Mouse (Mus musculus): ENCODE measurements around the gene Tmem129. TPM values are rescaled to one million over a fixed set of nuclear protein-coding genes. Genes with fewer than 3 reads are reported as not detected.
A peak's percentile ranks its signal among the peaks of the same experiment; 100 is the strongest.

Gene Tmem129
- polyA plus RNA-seq, 1 experiment from 2014 or later, result 29.5 TPM

GRCm38 (mm10) chr5:33656739-33657138 lies 1.5 kb downstream of the Tmem129 start:
- peak overlapping the region; percentile 82 for H3K4me2 ChIP-seq
- 21% methylated on average over 1 of the region's 1 CpGs for WGBS
- peak overlapping the region; percentile 75 for H3K9ac ChIP-seq
- no peaks in the 10 kb centered on the region for H3K27me3 ChIP-seq
- H3K9me3 ChIP-seq (replicated peaks), result no peaks in the 10 kb centered on the region
- H3K27ac ChIP-seq, result peak overlapping the region; percentile 97
- H3K4me1 ChIP-seq (replicated peaks), result peaks cover 38% of the 10 kb centered on the region
- H3K36me3 ChIP-seq, result peaks cover 38% of the 10 kb centered on the region
- peak overlapping the region; percentile 85 for H3K4me3 ChIP-seq
- no peak for ATAC-seq (replicated peaks; ENCODE audit: insufficient number of reproducible peaks, insufficient read depth, low FRiP score, low read depth)

DNA sequence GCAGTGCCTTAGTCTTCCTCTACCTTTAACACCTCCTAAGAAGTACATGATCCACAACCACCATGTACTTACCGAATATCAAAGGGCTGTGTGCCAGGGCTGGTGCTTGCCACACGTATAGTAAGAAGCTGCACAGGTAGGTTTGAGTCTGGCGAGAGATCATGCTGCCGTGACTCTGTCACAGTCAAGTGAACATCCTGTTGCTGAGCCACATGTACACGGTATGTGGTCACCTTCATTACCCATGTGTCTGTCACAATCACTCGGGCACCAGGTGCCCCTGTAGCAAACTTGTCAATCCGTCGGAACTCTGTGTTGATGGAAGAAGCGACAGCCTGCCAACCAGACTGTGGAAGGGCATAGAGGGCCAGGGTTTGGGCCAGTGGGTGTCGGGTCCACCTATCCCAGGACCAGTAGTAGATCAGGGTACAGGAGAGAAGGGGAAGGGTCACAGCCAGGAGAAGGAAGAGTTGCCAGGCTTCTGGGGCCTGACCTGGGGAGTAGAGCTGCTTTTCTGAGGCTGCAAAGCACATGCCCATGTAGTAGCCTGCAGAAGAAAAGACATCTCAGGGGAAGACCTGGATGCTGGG lies 2.9 kb downstream of the Tmem129 start:
- Histone ChIP-seq H3K4me3 (no peak overlapping the region), H3K4me1 (replicated peaks) (peaks cover 47% of the 10 kb centered on the region), H3K27me3 (no peaks in the 10 kb centered on the region), H3K9me3 (replicated peaks) (no peaks in the 10 kb centered on the region), H3K36me3 (peaks cover 25% of the 10 kb centered on the region), H3K27ac (no peak overlapping the region), H3K9ac (0 out of 2 replicates have a peak overlapping the region, but pooled peaks have one; percentile 5), H3K4me2 (no peak overlapping the region)
- WGBS, result 90% methylated on average over 10 of the region's 10 CpGs
- no peak for ATAC-seq (replicated peaks; ENCODE audit: insufficient number of reproducible peaks, insufficient read depth, low FRiP score, low read depth)

- H3K27me3 ChIP-seq, result no peaks in the 10 kb centered on the region
Measured at GRCm38 (mm10) chr5:33654424-33654823, 3.8 kb downstream of the Tmem129 start.

GRCm38 (mm10) chr5:33652783-33653173 lies 5.4 kb downstream of the Tmem129 start:
- no peak for ATAC-seq (replicated peaks; ENCODE audit: insufficient number of reproducible peaks, insufficient read depth, low FRiP score, low read depth)
- peak overlapping the region; percentile 67 for H3K4me2 ChIP-seq
- H3K4me3 ChIP-seq, result peak overlapping the region; percentile 80
- WGBS, result 5% methylated on average over 9 of the region's 9 CpGs
- no peaks in the 10 kb centered on the region for H3K9me3 ChIP-seq (replicated peaks)
- peak overlapping the region; percentile 97 for H3K27ac ChIP-seq
- H3K36me3 ChIP-seq, result peaks cover 38% of the 10 kb centered on the region
- peak overlapping the region; percentile 47 for H3K9ac ChIP-seq
- H3K27me3 ChIP-seq, result no peaks in the 10 kb centered on the region
- peaks cover 40% of the 10 kb centered on the region for H3K4me1 ChIP-seq (replicated peaks)

More at GRCm38 (mm10) chr5:33654424-33654823, 3.8 kb downstream of the Tmem129 start:
- Histone ChIP-seq H3K4me2 (no peak overlapping the region), H3K9me3 (replicated peaks) (no peaks in the 10 kb centered on the region), H3K36me3 (peaks cover 25% of the 10 kb centered on the region), H3K27ac (no peak overlapping the region), H3K9ac (no peak overlapping the region), H3K4me1 (replicated peaks) (peaks cover 48% of the 10 kb centered on the region), H3K4me3 (no peak overlapping the region)
- ATAC-seq (replicated peaks; ENCODE audit: insufficient number of reproducible peaks, insufficient read depth, low FRiP score, low read depth), result no peak
- 94% methylated on average over 13 of the region's 13 CpGs for WGBS

DNA sequence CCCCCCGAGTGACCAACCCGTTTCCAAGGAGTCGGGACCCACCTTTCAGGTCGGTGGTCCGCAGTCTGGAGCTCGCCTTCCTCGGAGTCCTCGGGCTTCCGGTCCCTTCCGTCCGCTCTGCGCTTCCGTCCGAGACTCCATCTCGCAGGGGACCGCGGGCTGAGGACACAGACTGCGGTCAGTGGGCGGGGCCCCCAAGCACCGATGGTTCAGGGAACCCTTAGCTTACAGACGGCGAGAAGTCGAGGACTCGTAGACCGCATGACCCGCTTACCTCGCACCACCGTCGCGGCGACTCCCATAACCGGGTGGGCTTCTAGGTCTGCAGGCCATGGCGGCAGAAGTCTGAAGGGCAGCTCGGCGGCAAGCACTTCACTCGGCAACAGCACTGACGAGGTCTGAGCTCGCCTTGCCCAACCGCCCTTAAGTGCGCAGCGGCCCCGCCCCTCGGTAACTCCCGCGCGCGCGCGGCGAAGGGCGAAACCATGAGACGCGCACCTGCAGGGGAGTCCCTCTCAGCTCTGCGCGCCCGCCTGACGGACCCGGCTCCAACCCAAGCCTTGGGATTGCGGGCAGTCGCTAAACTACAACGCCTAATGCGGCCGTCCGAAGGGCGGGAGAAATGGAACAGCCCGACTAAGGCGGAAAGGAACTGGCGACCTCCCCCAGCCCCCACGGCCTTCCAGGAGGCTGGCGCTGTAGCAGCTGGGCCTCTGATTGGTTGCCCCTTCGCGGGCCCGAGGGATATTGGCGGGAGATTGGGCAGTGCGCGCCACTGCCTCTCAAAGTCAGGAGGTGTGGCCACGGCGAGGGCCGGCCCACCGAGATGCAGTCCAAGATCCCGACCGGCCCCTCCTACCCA lies 6.1 kb downstream of the Tmem129 start, which contains the start of gene Slbp:
TSS of gene Slbp (minus strand) at position 654 of the 862 bp plus-strand sequence.
- peaks cover 44% of the 10 kb centered on the region for H3K36me3 ChIP-seq
- ATAC-seq (replicated peaks; ENCODE audit: insufficient number of reproducible peaks, insufficient read depth, low FRiP score, low read depth), result peak; percentile 97
- H3K9me3 ChIP-seq (replicated peaks), result no peaks in the 10 kb centered on the region
- peaks cover 40% of the 10 kb centered on the region for H3K4me1 ChIP-seq (replicated peaks)
- under 1% methylated on average over 82 of the region's 82 CpGs for WGBS
- no peaks in the 10 kb centered on the region for H3K27me3 ChIP-seq
- peak within 1 kb of the TSS; percentile 80 for H3K4me3 ChIP-seq
- peak within 1 kb of the TSS; percentile 86 for H3K9ac ChIP-seq
- H3K4me2 ChIP-seq, result peak within 1 kb of the TSS; percentile 67
- H3K27ac ChIP-seq, result peak within 1 kb of the TSS; percentile 97

GRCm38 (mm10) chr5:33651541-33651920 lies 6.7 kb downstream of the Tmem129 start:
- peak overlapping the region; percentile 67 for H3K4me2 ChIP-seq
- peaks cover 49% of the 10 kb centered on the region for H3K36me3 ChIP-seq
- under 1% methylated on average over 11 of the region's 11 CpGs for WGBS
- peaks cover 34% of the 10 kb centered on the region for H3K4me1 ChIP-seq (replicated peaks)
- H3K27ac ChIP-seq, result peak overlapping the region; percentile 97
- ATAC-seq (replicated peaks; ENCODE audit: insufficient number of reproducible peaks, insufficient read depth, low FRiP score, low read depth), result no peak
- H3K27me3 ChIP-seq, result no peaks in the 10 kb centered on the region
- H3K9me3 ChIP-seq (replicated peaks), result no peaks in the 10 kb centered on the region
- H3K9ac ChIP-seq, result peak overlapping the region; percentile 86
- peak overlapping the region; percentile 80 for H3K4me3 ChIP-seq

GRCm38 (mm10) chr5:33651017-33651416 lies 7.2 kb downstream of the Tmem129 start:
- peak overlapping the region; percentile 67 for H3K4me2 ChIP-seq
- peaks cover 29% of the 10 kb centered on the region for H3K4me1 ChIP-seq (replicated peaks)
- peaks cover 54% of the 10 kb centered on the region for H3K36me3 ChIP-seq
- H3K9ac ChIP-seq, result peak overlapping the region; percentile 86
- H3K27ac ChIP-seq, result peak overlapping the region; percentile 97
- 7% methylated on average over 2 of the region's 2 CpGs for WGBS
- no peaks in the 10 kb centered on the region for H3K27me3 ChIP-seq
- no peaks in the 10 kb centered on the region for H3K9me3 ChIP-seq (replicated peaks)
- no peak for ATAC-seq (replicated peaks; ENCODE audit: insufficient number of reproducible peaks, insufficient read depth, low FRiP score, low read depth)
- H3K4me3 ChIP-seq, result peak overlapping the region; percentile 80

DNA sequence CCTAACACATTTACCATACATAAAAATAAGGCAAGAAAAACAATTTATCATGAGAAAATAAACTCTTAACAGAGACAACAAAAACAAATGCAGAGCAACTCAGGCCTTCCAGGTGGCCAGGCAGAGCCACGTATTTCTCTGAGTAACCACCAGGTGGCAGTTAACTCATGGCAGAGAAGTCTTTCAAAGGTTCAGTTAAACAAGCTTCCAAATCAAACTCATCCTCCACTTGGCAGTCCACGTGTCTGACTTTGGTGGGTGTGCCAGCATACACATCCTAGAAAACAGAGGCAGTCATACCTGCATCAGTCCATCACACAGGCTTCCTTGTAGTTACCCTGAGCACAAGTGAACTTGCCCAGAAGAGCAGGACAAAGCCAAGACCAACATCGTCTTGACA lies 17.6 kb downstream of the Tmem129 start:
- no peak overlapping the region for H3K4me3 ChIP-seq
- ATAC-seq (replicated peaks; ENCODE audit: insufficient number of reproducible peaks, insufficient read depth, low FRiP score, low read depth), result no peak
- WGBS, result 36% methylated on average over 3 of the region's 3 CpGs
- no peak overlapping the region for H3K9ac ChIP-seq
- H3K4me2 ChIP-seq, result no peak overlapping the region
- H3K36me3 ChIP-seq, result peaks cover 71% of the 10 kb centered on the region
- no peaks in the 10 kb centered on the region for H3K27me3 ChIP-seq
- no peaks in the 10 kb centered on the region for H3K9me3 ChIP-seq (replicated peaks)
- 0 out of 2 replicates have a peak, but pooled peaks cover 5% of the 10 kb centered on the region for H3K4me1 ChIP-seq (replicated peaks)
- no peak overlapping the region for H3K27ac ChIP-seq

DNA sequence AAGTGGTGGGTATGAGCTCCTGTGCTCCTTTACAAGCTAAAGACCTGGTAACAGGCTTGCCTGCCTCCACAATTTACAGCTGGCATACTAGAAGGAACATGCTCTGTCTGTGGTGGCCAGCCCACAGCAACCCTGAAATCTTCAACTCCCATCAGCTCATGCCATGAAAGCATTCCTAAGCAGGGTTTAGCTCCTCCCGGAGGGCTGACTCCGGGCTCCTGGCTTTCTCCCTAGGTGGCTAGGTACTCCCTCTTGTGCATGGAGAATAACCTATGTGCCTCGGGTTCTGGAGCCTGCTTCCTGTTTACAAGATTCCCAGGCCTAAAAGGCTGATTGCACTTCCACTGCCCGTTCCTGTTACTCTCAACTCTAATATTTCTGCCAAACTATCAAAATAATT lies 19.4 kb downstream of the Tmem129 start:
- no peak overlapping the region for H3K27ac ChIP-seq
- H3K4me1 ChIP-seq (replicated peaks), result 0 out of 2 replicates have a peak, but pooled peaks cover 5% of the 10 kb centered on the region
- H3K4me2 ChIP-seq, result no peak overlapping the region
- 52% methylated on average over 4 of the region's 4 CpGs for WGBS
- H3K36me3 ChIP-seq, result peaks cover 55% of the 10 kb centered on the region
- H3K4me3 ChIP-seq, result no peak overlapping the region
- H3K9ac ChIP-seq, result no peak overlapping the region
- H3K27me3 ChIP-seq, result no peaks in the 10 kb centered on the region
- H3K9me3 ChIP-seq (replicated peaks), result no peaks in the 10 kb centered on the region
- ATAC-seq (replicated peaks; ENCODE audit: insufficient number of reproducible peaks, insufficient read depth, low FRiP score, low read depth), result no peak

DNA sequence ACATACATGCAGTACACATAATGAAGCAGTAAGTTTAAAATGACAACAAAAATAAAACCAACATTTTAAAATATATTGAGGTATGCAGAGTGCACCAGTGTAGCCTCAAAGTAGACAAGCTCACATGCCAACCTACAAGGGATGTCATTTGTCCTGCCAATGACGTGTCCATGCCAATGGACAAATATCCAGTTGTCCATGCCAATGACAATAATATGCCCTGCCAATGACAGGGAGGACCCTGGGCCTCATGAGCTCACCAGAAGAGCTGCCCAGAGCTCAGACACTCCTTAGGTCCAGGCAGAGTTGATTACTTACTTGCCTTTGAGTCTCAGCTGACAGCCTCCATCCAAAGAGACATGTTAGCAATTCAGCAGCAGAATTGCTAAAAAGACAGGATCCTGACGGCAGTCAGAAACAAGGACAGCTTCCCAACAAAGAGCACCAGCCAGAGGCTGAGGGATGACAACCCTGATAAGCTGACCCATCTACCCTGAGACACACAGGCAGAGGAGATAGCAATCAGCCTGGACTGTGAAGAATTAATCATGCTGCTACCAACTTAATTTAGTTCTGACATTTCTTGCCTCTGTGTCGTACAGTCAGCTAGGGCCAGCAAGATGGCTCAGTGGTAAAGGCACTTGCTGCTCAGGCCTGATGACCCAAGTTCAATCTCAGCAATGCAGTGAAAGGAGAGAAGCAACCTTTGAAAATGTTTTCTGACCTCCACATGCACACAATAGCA lies 20.4 kb downstream of the Tmem129 start:
- H3K36me3 ChIP-seq, result peaks cover 44% of the 10 kb centered on the region
- H3K4me3 ChIP-seq, result no peak overlapping the region
- H3K27ac ChIP-seq, result no peak overlapping the region
- H3K9ac ChIP-seq, result no peak overlapping the region
- no peak overlapping the region for H3K4me2 ChIP-seq
- whole genome bisulfite sequencing, result 77% methylated on average over 3 of the region's 3 CpGs
- H3K9me3 ChIP-seq (replicated peaks), result no peaks in the 10 kb centered on the region
- H3K4me1 ChIP-seq (replicated peaks), result 0 out of 2 replicates have a peak, but pooled peaks cover 5% of the 10 kb centered on the region
- ATAC-seq (replicated peaks; ENCODE audit: insufficient number of reproducible peaks, insufficient read depth, low FRiP score, low read depth), result no peak
- H3K27me3 ChIP-seq, result no peaks in the 10 kb centered on the region

GRCm38 (mm10) chr5:33635361-33635760 lies 22.9 kb downstream of the Tmem129 start:
- H3K9ac ChIP-seq, result no peak overlapping the region
- H3K4me3 ChIP-seq, result no peak overlapping the region
- no peaks in the 10 kb centered on the region for H3K9me3 ChIP-seq (replicated peaks)
- ATAC-seq (replicated peaks; ENCODE audit: insufficient number of reproducible peaks, insufficient read depth, low FRiP score, low read depth), result no peak
- H3K4me1 ChIP-seq (replicated peaks), result peaks cover 9% of the 10 kb centered on the region
- no peak overlapping the region for H3K27ac ChIP-seq
- H3K4me2 ChIP-seq, result no peak overlapping the region
- no peaks in the 10 kb centered on the region for H3K27me3 ChIP-seq
- H3K36me3 ChIP-seq, result peaks cover 20% of the 10 kb centered on the region; the same call in 1 of the 2 replicates
- WGBS, result 76% methylated on average over 3 of the region's 3 CpGs
